Mouse (Mus musculus): Measurements from ENCODE around the gene Akr1c14. TPM values are rescaled to one million over a fixed set of nuclear protein-coding genes. Genes with fewer than 3 reads are reported as not detected.

Akr1c14 gene
- 0.26 and 0.38 TPM in 2 replicates for polyA plus RNA-seq (2012; rRNA removed)

DNA sequence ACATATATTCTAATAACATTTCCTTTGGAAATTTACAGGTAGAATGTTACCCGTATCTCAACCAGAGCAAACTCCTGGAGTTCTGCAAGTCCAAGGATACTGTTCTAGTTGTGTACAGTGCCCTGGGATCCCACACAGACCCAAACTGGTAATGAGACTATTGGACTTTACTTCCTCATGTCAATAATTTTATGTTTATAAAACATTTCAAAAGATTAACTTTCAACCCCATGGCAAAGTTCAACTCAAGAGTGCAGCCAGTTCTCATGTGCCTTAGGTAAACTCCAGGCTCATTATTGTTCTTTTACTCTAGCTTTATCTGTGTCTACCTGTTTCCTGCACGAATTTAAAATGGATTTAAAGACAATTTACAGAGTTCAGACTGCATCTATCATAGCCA, at the start of gene Akr1c14:
Gene Akr1c14 (plus strand): TSS at position 293 of the 400 bp plus-strand sequence.
- TF ChIP-seq CTCF (IDR thresholded peaks at IDR 0.05; ENCODE audit: borderline replicate concordance, extremely low read depth, insufficient read depth, insufficient read length): no peak
- TF ChIP-seq POLR2A (IDR thresholded peaks at IDR 0.05; ENCODE audit: borderline replicate concordance, extremely low read depth, insufficient read depth, insufficient read length, poor library complexity, severe bottlenecking): no peak
- no peak for DNase-seq (ENCODE audit: low read depth)

DNA sequence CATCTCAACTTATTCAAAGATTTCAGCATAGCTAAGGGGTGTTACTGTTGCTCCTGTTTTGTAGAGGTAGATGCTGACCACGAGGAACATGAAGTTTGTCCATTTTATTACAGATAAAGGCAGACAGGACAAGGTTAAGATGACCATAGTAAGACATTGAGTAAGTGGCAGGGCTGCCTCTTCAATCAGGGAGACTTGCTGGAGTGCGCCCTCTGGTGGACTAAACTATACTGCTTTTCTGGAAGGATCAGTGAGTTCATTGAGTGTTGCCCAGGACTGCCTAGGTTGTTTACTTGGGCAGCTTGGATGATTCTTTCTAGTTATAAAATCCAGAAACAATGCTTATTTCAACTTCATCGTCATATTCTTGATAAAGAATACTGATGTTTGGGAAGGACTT, 47.1 kb upstream of the Akr1c14 start:
- peak; percentile 68; the same call in 1 of the 2 replicates for TF ChIP-seq CTCF (IDR thresholded peaks at IDR 0.05; ENCODE audit: borderline replicate concordance, extremely low read depth, insufficient read depth, insufficient read length)
- TF ChIP-seq POLR2A (IDR thresholded peaks at IDR 0.05; ENCODE audit: borderline replicate concordance, extremely low read depth, insufficient read depth, insufficient read length, poor library complexity, severe bottlenecking): no peak
- DNase-seq (ENCODE audit: low read depth): peak; percentile 75

DNA sequence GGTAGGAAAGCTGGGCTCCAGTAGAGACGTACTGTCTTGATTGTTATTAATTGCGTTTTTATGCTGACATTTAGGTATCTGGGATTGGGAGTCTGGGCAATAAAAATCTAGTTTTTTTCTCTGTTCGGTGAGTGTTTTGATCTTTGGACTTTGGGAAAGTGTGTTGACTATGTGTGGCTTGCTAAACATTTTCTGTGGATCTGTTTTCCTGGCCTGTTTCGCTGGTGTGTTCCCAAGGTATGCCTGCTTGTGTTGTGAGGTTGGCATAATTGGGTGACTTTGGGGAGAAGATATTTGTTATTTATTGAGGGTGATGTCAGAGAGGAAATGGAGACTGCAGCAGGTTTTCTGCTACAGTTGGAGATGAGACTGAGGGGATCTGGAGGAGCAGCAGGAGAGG, 38.0 kb upstream of the Akr1c14 start:
- TF ChIP-seq CTCF (IDR thresholded peaks at IDR 0.05; ENCODE audit: borderline replicate concordance, extremely low read depth, insufficient read depth, insufficient read length) (no peak), POLR2A (IDR thresholded peaks at IDR 0.05; ENCODE audit: borderline replicate concordance, extremely low read depth, insufficient read depth, insufficient read length, poor library complexity, severe bottlenecking) (no peak)

DNA sequence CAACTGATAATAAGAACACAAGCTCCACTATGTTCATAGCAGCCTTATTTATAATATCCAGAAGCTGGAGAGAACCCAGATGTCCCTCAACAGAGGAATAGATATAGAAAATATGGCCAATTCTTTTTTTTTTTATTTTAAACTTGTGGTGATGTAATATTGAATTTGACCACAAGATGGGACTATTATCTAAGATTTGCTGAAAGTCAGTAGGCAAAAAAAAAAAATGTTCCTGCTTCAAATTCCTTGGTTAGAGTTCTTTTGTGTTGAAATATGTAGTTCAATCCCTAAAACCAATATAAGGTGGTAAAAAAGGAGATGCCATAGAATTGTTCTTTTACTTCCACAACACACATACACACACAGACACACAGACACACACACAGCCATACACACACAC, 35.0 kb upstream of the Akr1c14 start:
- TF ChIP-seq CTCF (IDR thresholded peaks at IDR 0.05; ENCODE audit: borderline replicate concordance, extremely low read depth, insufficient read depth, insufficient read length): no peak
- TF ChIP-seq POLR2A (IDR thresholded peaks at IDR 0.05; ENCODE audit: borderline replicate concordance, extremely low read depth, insufficient read depth, insufficient read length, poor library complexity, severe bottlenecking): no peak
- DNase-seq (ENCODE audit: low read depth): peak; percentile 31

More for the DNA sequence above, 38.0 kb upstream of the Akr1c14 start:
- no peak for DNase-seq (ENCODE audit: low read depth)

DNA sequence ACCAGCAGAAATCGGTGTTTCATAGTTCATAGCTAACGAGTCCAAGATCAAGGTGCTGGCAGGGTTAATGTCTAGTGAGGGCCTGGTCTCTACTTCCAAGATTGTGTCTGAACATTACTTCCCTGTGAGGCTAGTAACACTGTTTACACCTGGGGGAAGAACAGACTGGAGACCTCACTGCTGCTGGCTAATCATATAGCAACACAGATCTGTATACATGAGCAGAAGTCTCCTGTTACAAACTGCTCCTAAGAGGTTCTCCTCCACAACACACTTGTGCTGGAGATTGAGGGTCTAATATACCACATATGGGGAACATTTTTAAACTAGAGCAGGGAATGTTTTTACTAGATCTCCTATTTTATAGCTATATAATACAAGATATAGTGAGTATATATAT, 18.9 kb upstream of the Akr1c14 start:
- TF ChIP-seq CTCF (IDR thresholded peaks at IDR 0.05; ENCODE audit: borderline replicate concordance, extremely low read depth, insufficient read depth, insufficient read length) (no peak), POLR2A (IDR thresholded peaks at IDR 0.05; ENCODE audit: borderline replicate concordance, extremely low read depth, insufficient read depth, insufficient read length, poor library complexity, severe bottlenecking) (no peak)

DNA sequence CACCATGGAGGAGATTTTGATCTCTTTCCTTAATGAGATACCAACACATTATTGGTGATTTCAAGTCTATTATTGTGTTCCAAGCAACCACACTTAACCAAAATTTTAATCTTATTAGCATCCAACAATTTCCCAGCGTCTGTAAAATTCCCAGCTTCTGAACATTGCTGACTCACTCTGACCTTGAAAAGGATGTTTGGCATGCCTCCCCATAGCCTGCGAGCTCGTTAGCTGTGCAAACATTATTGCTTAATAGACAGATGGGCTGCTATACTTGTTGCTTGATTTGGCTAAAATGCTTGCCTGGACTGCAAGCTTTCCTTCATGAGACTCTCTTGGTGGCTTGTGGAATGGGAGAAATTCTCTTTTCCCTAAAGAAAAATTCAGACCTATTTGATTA, 16.3 kb upstream of the Akr1c14 start:
- peak; percentile 19 for DNase-seq (ENCODE audit: low read depth)
- TF ChIP-seq POLR2A (IDR thresholded peaks at IDR 0.05; ENCODE audit: borderline replicate concordance, extremely low read depth, insufficient read depth, insufficient read length, poor library complexity, severe bottlenecking) (no peak), CTCF (IDR thresholded peaks at IDR 0.05; ENCODE audit: borderline replicate concordance, extremely low read depth, insufficient read depth, insufficient read length) (no peak)

More for the DNA sequence above, 18.9 kb upstream of the Akr1c14 start:
- no peak for DNase-seq (ENCODE audit: low read depth)

DNA sequence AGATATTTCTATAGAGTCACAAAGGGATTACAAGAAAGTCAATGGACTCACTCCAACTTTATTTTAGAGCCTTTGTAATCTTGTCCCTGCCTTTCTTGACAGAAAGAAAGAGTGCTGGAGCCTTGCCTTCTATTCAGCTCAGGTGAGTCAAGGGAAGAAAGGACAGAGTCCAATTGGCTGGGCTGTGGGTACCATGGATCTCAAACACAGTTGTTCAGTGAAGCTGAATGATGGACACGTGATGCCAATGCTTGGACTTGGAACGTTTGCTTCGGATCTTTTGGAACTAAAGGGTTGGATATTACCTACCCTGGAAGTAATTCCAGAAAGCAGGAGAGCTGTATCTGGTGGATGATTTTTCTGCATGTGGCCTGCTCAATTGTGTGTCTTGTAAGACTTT, 13.8 kb upstream of the Akr1c14 start:
- TF ChIP-seq CTCF (IDR thresholded peaks at IDR 0.05; ENCODE audit: borderline replicate concordance, extremely low read depth, insufficient read depth, insufficient read length): no peak
- no peak for TF ChIP-seq POLR2A (IDR thresholded peaks at IDR 0.05; ENCODE audit: borderline replicate concordance, extremely low read depth, insufficient read depth, insufficient read length, poor library complexity, severe bottlenecking)
- DNase-seq (ENCODE audit: low read depth): no peak

DNA sequence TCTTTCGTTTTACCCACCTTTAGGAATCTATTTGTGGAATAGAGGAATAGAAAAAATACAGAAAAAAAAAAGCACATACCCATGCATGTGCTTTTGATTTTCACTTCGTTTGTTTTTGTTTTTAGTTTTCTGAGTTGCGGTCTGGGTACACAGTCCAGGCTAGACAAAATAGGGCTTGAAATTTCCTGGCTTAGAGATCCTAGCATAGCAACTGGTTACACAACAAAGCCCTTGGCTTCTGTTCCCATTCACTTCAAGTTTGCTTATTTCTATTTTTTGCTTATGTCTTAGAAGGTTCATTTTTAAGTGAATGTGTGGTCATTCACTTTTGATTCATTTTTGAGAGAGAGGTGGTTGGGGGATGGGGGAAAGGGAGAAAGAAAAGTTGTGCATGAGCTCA, 2.7 kb upstream of the Akr1c14 start:
- no peak for DNase-seq (ENCODE audit: low read depth)
- TF ChIP-seq POLR2A (IDR thresholded peaks at IDR 0.05; ENCODE audit: borderline replicate concordance, extremely low read depth, insufficient read depth, insufficient read length, poor library complexity, severe bottlenecking): no peak
- TF ChIP-seq CTCF (IDR thresholded peaks at IDR 0.05; ENCODE audit: borderline replicate concordance, extremely low read depth, insufficient read depth, insufficient read length): no peak

DNA sequence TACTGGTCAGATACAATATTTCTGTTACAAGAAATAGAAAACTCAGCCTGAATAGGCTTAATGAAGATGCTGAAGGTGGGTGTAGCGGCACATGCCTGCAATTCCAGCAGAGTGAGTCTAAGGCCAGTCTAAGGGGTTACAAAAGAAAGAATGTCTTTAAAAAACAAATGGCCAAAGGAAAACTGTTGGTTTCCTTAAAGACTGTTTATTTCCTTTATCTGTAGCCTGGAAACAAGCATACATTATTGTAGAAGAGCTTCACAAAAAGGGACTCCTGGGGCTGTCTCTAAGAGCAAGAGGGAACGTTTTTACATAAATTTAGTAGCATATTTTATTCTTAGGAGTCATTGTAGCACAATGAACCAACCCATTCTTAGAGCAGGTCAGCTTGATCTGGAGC, 2.0 kb upstream of the Akr1c14 start:
- no peak for TF ChIP-seq CTCF (IDR thresholded peaks at IDR 0.05; ENCODE audit: borderline replicate concordance, extremely low read depth, insufficient read depth, insufficient read length)
- TF ChIP-seq POLR2A (IDR thresholded peaks at IDR 0.05; ENCODE audit: borderline replicate concordance, extremely low read depth, insufficient read depth, insufficient read length, poor library complexity, severe bottlenecking): no peak

DNA sequence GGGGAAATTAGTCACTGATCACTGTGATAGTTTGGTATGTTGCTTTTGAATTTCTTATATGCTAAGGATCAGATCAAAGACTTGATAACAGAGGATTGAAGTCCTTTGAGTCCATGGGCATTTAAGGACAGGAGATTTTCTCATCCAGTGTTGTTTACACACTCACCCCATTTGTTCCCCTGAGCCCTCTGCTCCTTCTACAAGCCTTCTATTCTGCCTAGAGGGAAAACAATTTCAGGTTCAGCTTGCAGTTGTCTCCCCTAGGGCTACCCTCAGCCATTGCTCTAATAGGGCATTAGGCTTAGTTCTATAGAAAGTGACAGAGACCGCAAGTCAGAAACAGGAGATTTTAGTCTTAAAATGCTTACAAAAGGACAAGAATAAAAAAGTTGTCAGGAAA, 585 bp upstream of the Akr1c14 start:
- no peak for DNase-seq (ENCODE audit: low read depth)
- no peak for TF ChIP-seq POLR2A (IDR thresholded peaks at IDR 0.05; ENCODE audit: borderline replicate concordance, extremely low read depth, insufficient read depth, insufficient read length, poor library complexity, severe bottlenecking)
- TF ChIP-seq CTCF (IDR thresholded peaks at IDR 0.05; ENCODE audit: borderline replicate concordance, extremely low read depth, insufficient read depth, insufficient read length): no peak

More for the DNA sequence above, 2.0 kb upstream of the Akr1c14 start:
- no peak for DNase-seq (ENCODE audit: low read depth)

DNA sequence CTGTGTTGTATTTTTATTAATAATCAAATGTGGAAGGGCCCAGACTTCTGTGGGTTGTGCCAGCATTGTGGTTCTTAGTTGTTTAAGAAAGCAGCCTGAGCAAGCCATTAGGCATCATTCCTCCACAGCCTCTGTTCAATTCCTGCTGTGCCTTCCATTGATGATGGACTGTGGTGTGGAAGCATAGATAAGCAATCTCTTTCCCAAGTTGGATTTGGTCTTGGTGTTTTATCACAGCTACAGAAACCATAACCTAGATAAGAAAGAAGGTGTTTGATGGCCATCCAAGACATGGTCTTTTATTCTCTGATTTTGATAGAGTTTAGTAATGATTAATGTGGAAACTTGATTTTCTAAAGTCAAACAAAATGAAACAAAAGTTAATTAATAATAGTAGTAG, 844 bp downstream of the Akr1c14 start:
- TF ChIP-seq CTCF (IDR thresholded peaks at IDR 0.05; ENCODE audit: borderline replicate concordance, extremely low read depth, insufficient read depth, insufficient read length) (no peak), POLR2A (IDR thresholded peaks at IDR 0.05; ENCODE audit: borderline replicate concordance, extremely low read depth, insufficient read depth, insufficient read length, poor library complexity, severe bottlenecking) (no peak)
- DNase-seq (ENCODE audit: low read depth): no peak

DNA sequence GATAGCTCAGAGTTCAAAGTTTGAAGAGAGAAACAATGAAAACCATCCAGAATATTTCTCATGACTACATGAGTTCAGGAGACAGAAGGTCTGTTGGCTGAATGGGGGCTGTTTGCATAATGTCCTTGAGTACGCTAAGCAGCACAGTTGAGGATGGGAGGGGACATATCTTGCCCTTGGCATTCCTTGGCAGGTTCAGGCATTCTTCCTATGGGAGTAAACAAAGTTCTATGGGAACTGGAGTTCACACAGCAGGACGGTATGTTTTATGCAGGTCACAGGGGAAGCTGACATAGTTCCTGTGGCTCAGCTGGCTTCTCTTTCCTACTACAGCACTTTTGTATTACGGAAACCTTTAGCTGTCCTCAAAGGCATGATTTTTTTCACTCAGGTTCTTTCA, 6.6 kb downstream of the Akr1c14 start:
- DNase-seq (ENCODE audit: low read depth): no peak
- TF ChIP-seq POLR2A (IDR thresholded peaks at IDR 0.05; ENCODE audit: borderline replicate concordance, extremely low read depth, insufficient read depth, insufficient read length, poor library complexity, severe bottlenecking) (no peak), CTCF (IDR thresholded peaks at IDR 0.05; ENCODE audit: borderline replicate concordance, extremely low read depth, insufficient read depth, insufficient read length) (no peak)

Measured in brain, embryonic 14.5 days (tissue).